Comparison of ENCODE assay signal across 22 mouse cellular contexts in the genomic region with DNA sequence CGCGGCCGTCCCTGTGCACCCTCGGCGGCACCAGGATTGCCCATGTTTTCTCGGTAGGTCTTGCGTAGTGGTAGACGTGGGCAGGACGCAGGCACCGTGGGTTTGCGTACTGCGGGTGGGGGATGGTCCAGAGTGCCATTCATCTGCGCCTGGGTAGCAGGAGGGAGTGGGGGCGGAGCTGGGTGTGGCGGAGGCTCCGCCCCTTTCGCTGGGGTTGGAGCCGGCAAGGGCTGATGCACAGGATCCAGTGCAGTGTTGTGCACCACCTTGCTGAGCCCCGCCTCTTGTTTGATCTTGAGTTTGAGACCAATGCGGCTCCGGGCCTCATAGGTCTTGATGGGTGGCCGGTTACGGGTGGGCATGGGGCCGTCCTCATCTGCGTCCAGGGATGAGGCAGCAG. TPM values are rescaled to one million over a fixed set of nuclear protein-coding genes. Genes with fewer than 3 reads are reported as not detected.
DNase-seq lines count a peak whose midpoint lies in the region; ATAC-seq and TF ChIP-seq lines count a peak whose summit lies in the region.
"Had no signal": no experiment of that assay in that cellular context is flagged by ENCODE, and none has a peak within 500 bp of the region (broad histone marks: within the 10 kb centered on the region; RNA-seq: fewer than 3 reads in every experiment).

No protein-coding gene starts in this region.

- H3K9me3 ChIP-seq in hindbrain, embryonic 11.5 days (ENCODE audit: control insufficient read depth, low read length), result no peaks in the 10 kb centered on the region
- H3K9me3 ChIP-seq in hindbrain, embryonic 16.5 days (ENCODE audit: control insufficient read depth, low read length), result no peaks in the 10 kb centered on the region
- H3K9me3 ChIP-seq in midbrain, embryonic 13.5 days, result no peaks in the 10 kb centered on the region
- H3K9me3 ChIP-seq in midbrain, postnatal 0 days (ENCODE audit: low read length), result no peaks in the 10 kb centered on the region
- no peaks in the 10 kb centered on the region for H3K9me3 ChIP-seq in liver, embryonic 11.5 days (ENCODE audit: control insufficient read depth, low read length)
- H3K9me3 ChIP-seq: G1E; heart, embryonic 10.5 days; limb, embryonic 15.5 days; lung, embryonic 15.5 days; stomach, embryonic 15.5 days had no signal

- no peak overlapping the region for H3K27ac ChIP-seq in hindbrain, embryonic 11.5 days (ENCODE audit: low read depth, low read length)
- no peak overlapping the region for H3K27ac ChIP-seq in hindbrain, embryonic 16.5 days (ENCODE audit: low read depth, low read length)
- H3K27ac ChIP-seq in midbrain, embryonic 13.5 days, result no peak overlapping the region
- H3K27ac ChIP-seq in midbrain, postnatal 0 days (ENCODE audit: low read depth, low read length), result no peak overlapping the region
- no peak overlapping the region for H3K27ac ChIP-seq in liver, embryonic 11.5 days (ENCODE audit: low read depth, low read length)
- H3K27ac ChIP-seq: heart, embryonic 10.5 days; limb, embryonic 15.5 days; lung, embryonic 15.5 days; macrophage; stomach, embryonic 15.5 days had no signal

- H3K27me3 ChIP-seq in hindbrain, embryonic 11.5 days (ENCODE audit: control insufficient read depth, insufficient read depth, low read length), result no peaks in the 10 kb centered on the region
- H3K27me3 ChIP-seq in hindbrain, embryonic 16.5 days (replicated peaks; ENCODE audit: control insufficient read depth, insufficient read depth, low read length), result no peaks in the 10 kb centered on the region
- no peaks in the 10 kb centered on the region for H3K27me3 ChIP-seq in midbrain, embryonic 13.5 days
- H3K27me3 ChIP-seq in midbrain, postnatal 0 days (ENCODE audit: insufficient read depth, low read length), result no peaks in the 10 kb centered on the region
- H3K27me3 ChIP-seq in liver, embryonic 11.5 days (replicated peaks; ENCODE audit: control insufficient read depth, insufficient read depth, low read length), result no peaks in the 10 kb centered on the region
- H3K27me3 ChIP-seq: limb, embryonic 15.5 days; lung, embryonic 15.5 days; stomach, embryonic 15.5 days had no signal

- no peaks in the 10 kb centered on the region for H3K4me1 ChIP-seq in hindbrain, embryonic 11.5 days (replicated peaks; ENCODE audit: control insufficient read depth, insufficient read depth, low read length)
- no peaks in the 10 kb centered on the region for H3K4me1 ChIP-seq in hindbrain, embryonic 16.5 days (ENCODE audit: control insufficient read depth, insufficient read depth, low read depth, low read length)
- 0 out of 2 replicates have a peak, but pooled peaks cover 3% of the 10 kb centered on the region for H3K4me1 ChIP-seq in midbrain, embryonic 13.5 days (replicated peaks)
- H3K4me1 ChIP-seq in midbrain, postnatal 0 days (ENCODE audit: insufficient read depth, low read length), result no peaks in the 10 kb centered on the region
- H3K4me1 ChIP-seq in liver, embryonic 11.5 days (replicated peaks; ENCODE audit: control insufficient read depth, insufficient read depth, low read length), result no peaks in the 10 kb centered on the region
- H3K4me1 ChIP-seq: lung, embryonic 15.5 days; stomach, embryonic 15.5 days had no signal

- H3K4me3 ChIP-seq in hindbrain, embryonic 11.5 days (ENCODE audit: low read depth, low read length), result no peak overlapping the region
- no peak overlapping the region for H3K4me3 ChIP-seq in hindbrain, embryonic 16.5 days (ENCODE audit: low read length)
- H3K4me3 ChIP-seq in midbrain, embryonic 13.5 days (replicated peaks), result no peak overlapping the region
- H3K4me3 ChIP-seq in midbrain, postnatal 0 days (ENCODE audit: low read depth, low read length), result no peak overlapping the region
- H3K4me3 ChIP-seq in liver, embryonic 11.5 days (ENCODE audit: low read depth, low read length), result no peak overlapping the region
- H3K4me3 ChIP-seq: heart, embryonic 10.5 days; limb, embryonic 15.5 days; lung, embryonic 15.5 days; stomach, embryonic 15.5 days had no signal

- peaks cover 22% of the 10 kb centered on the region for H3K36me3 ChIP-seq in hindbrain, embryonic 11.5 days (ENCODE audit: control insufficient read depth, insufficient read depth, low read length)
- H3K36me3 ChIP-seq in hindbrain, embryonic 16.5 days (ENCODE audit: control insufficient read depth, insufficient read depth, low read length), result peaks cover 41% of the 10 kb centered on the region
- H3K36me3 ChIP-seq in midbrain, embryonic 13.5 days, result peaks cover 70% of the 10 kb centered on the region
- peaks cover 29% of the 10 kb centered on the region for H3K36me3 ChIP-seq in midbrain, postnatal 0 days (ENCODE audit: insufficient read depth, low read length)
- peaks cover 32% of the 10 kb centered on the region for H3K36me3 ChIP-seq in liver, embryonic 11.5 days (ENCODE audit: control insufficient read depth, insufficient read depth, low read length)

- TF ChIP-seq CTCF in midbrain, postnatal 0 days (IDR thresholded peaks at IDR 0.05), result no peak

- peak; percentile 21; the same call in 1 of the 2 replicates for ATAC-seq in hindbrain, embryonic 11.5 days (ENCODE audit: low FRiP score)
- no peak for ATAC-seq in hindbrain, embryonic 16.5 days
- peak; percentile 27; the same call in 1 of the 2 replicates for ATAC-seq in midbrain, embryonic 13.5 days
- ATAC-seq in midbrain, postnatal 0 days (ENCODE audit: low FRiP score), result no peak
- ATAC-seq in liver, embryonic 11.5 days (replicated peaks; ENCODE audit: low FRiP score), result peak; percentile 24; the same call in 1 of the 2 replicates

- DNase-seq in hindbrain, embryonic 11.5 days (ENCODE audit: low spot score), result peak; percentile 29
- DNase-seq in midbrain, postnatal 0 days (ENCODE audit: low spot score), result no peak
- peak; percentile 87 for DNase-seq in ES-CJ7 (ENCODE audit: low read depth, low spot score)
- DNase-seq in liver, embryonic 11.5 days (ENCODE audit: low spot score), result no peak
- no peak for DNase-seq in adrenal gland, postnatal 4 days (ENCODE audit: low spot score in 2 of 2)
- DNase-seq: adrenal gland, adult 8-10 months; B cell, adult 2 months; cerebellum, adult 8-10 months; heart, postnatal 10 days; kidney, adult 8-10 months; layer of hippocampus, postnatal 36 days; midbrain, embryonic 14.5 days; spleen, adult 18-20 months; thymus, postnatal 25 days had no signal

- 61% methylated on average over 25 of the region's 25 CpGs for WGBS in hindbrain, embryonic 11.5 days
- WGBS in hindbrain, embryonic 16.5 days, result 64% methylated on average over 25 of the region's 25 CpGs
- 64% methylated on average over 25 of the region's 25 CpGs for WGBS in midbrain, embryonic 13.5 days
- WGBS in midbrain, postnatal 0 days, result 64% methylated on average over 23 of the region's 25 CpGs
- 77% methylated on average over 25 of the region's 25 CpGs for WGBS in liver, embryonic 11.5 days

- no peak overlapping the region for H3K4me2 ChIP-seq in hindbrain, embryonic 11.5 days (replicated peaks; ENCODE audit: low read depth, low read length)
- no peak overlapping the region for H3K4me2 ChIP-seq in hindbrain, embryonic 16.5 days (ENCODE audit: low read length)
- H3K4me2 ChIP-seq in midbrain, embryonic 13.5 days (replicated peaks), result no peak overlapping the region
- H3K4me2 ChIP-seq in midbrain, postnatal 0 days (ENCODE audit: low read depth, low read length, poor library complexity, severe bottlenecking), result no peak overlapping the region
- no peak overlapping the region for H3K4me2 ChIP-seq in liver, embryonic 11.5 days
- H3K4me2 ChIP-seq: limb, embryonic 15.5 days; lung, embryonic 15.5 days; stomach, embryonic 15.5 days had no signal

- no peak overlapping the region for H3K9ac ChIP-seq in hindbrain, embryonic 11.5 days (ENCODE audit: low read depth, low read length)
- no peak overlapping the region for H3K9ac ChIP-seq in hindbrain, embryonic 16.5 days (ENCODE audit: low read depth, low read length)
- H3K9ac ChIP-seq in midbrain, embryonic 13.5 days (replicated peaks), result no peak overlapping the region
- no peak overlapping the region for H3K9ac ChIP-seq in midbrain, postnatal 0 days (replicated peaks; ENCODE audit: low read length, poor library complexity, severe bottlenecking)
- H3K9ac ChIP-seq in liver, embryonic 11.5 days (ENCODE audit: low read depth, low read length), result no peak overlapping the region
- H3K9ac ChIP-seq: limb, embryonic 15.5 days; lung, embryonic 15.5 days; stomach, embryonic 15.5 days had no signal

RNA-seq across cellular contexts. Expression of gene Ehd2, which starts 4.9 kb away (rescaled TPM):
- 6.4 and 10.9 TPM in 2 replicates for polyA plus RNA-seq in hindbrain, embryonic 11.5 days (2014; fragmentation: Nextera tagmentation; extraction: Ambion mirVana)
- 5.6 and 9.5 TPM in 2 replicates for polyA plus RNA-seq in hindbrain, embryonic 16.5 days (2015; fragmentation: Nextera tagmentation; extraction: Ambion mirVana)
- 3.3 and 4.7 TPM in 2 replicates for polyA plus RNA-seq in midbrain, embryonic 13.5 days (2015; fragmentation: Nextera tagmentation; extraction: Ambion mirVana)
- 5.6 and 5.9 TPM in 2 replicates for total RNA-seq in midbrain, postnatal 0 days (2014; rRNA removed)
- polyA plus RNA-seq in midbrain, postnatal 0 days (2015; fragmentation: Nextera tagmentation; extraction: Ambion mirVana), result 3.9 and 4.3 TPM in 2 replicates
- 7.5 and 10.8 TPM in 2 replicates for polyA plus RNA-seq in liver, embryonic 11.5 days (2014; fragmentation: Nextera tagmentation; extraction: Ambion mirVana)
- total RNA-seq in adrenal gland, postnatal 4 days (2021), result 10 to 100 TPM; 71.9 to 77.5 TPM
- polyA plus RNA-seq: macrophage had no signal

RNA-seq across cellular contexts. Expression of gene Nop53, which starts 26.4 kb away (rescaled TPM):
- polyA plus RNA-seq in hindbrain, embryonic 11.5 days (2014; fragmentation: Nextera tagmentation; extraction: Ambion mirVana), result 176 and 180 TPM in 2 replicates
- polyA plus RNA-seq in hindbrain, embryonic 16.5 days (2015; fragmentation: Nextera tagmentation; extraction: Ambion mirVana), result 104 and 111 TPM in 2 replicates
- polyA plus RNA-seq in midbrain, embryonic 13.5 days (2015; fragmentation: Nextera tagmentation; extraction: Ambion mirVana), result 140 and 151 TPM in 2 replicates
- total RNA-seq in midbrain, postnatal 0 days (2014; rRNA removed), result 82.8 and 104 TPM in 2 replicates
- polyA plus RNA-seq in midbrain, postnatal 0 days (2015; fragmentation: Nextera tagmentation; extraction: Ambion mirVana), result 128 and 143 TPM in 2 replicates
- 217 and 219 TPM in 2 replicates for polyA plus RNA-seq in liver, embryonic 11.5 days (2014; fragmentation: Nextera tagmentation; extraction: Ambion mirVana)
- 100 to 1,000 TPM; 238 to 243 TPM for total RNA-seq in adrenal gland, postnatal 4 days (2021)

RNA-seq across cellular contexts. Expression of gene Selenow, which starts 50.0 kb away (rescaled TPM):
- 988 and 1,001 TPM in 2 replicates for polyA plus RNA-seq in hindbrain, embryonic 11.5 days (2014; fragmentation: Nextera tagmentation; extraction: Ambion mirVana)
- polyA plus RNA-seq in hindbrain, embryonic 16.5 days (2015; fragmentation: Nextera tagmentation; extraction: Ambion mirVana), result 1,540 and 1,671 TPM in 2 replicates
- polyA plus RNA-seq in midbrain, embryonic 13.5 days (2015; fragmentation: Nextera tagmentation; extraction: Ambion mirVana), result 1,286 and 1,320 TPM in 2 replicates
- total RNA-seq in midbrain, postnatal 0 days (2014; rRNA removed), result 718 and 730 TPM in 2 replicates
- 2,106 and 2,315 TPM in 2 replicates for polyA plus RNA-seq in midbrain, postnatal 0 days (2015; fragmentation: Nextera tagmentation; extraction: Ambion mirVana)
- polyA plus RNA-seq in liver, embryonic 11.5 days (2014; fragmentation: Nextera tagmentation; extraction: Ambion mirVana), result 557 and 609 TPM in 2 replicates
- 100 to 1,000 TPM; 186 to 204 TPM for total RNA-seq in adrenal gland, postnatal 4 days (2021)

Comparison
In these comparisons a context has a peak if more than half of its experiments do, and no peak if none do; other contexts are left out.
1. ATAC-seq: peak in hindbrain, embryonic 11.5 days (single experiment), midbrain, embryonic 13.5 days (single experiment) and liver, embryonic 11.5 days (single experiment); none in hindbrain, embryonic 16.5 days (single experiment) and midbrain, postnatal 0 days (single experiment).
2. DNase-seq: peak in hindbrain, embryonic 11.5 days (single experiment) and ES-CJ7 (single experiment); none in midbrain, postnatal 0 days (single experiment), liver, embryonic 11.5 days (single experiment) and adrenal gland, postnatal 4 days (0 of 2).